Mouse (Mus musculus): Measurements from ENCODE around the gene Bag2.
"Not testable (repeated sequence)": the region's sequence is repeated elsewhere in the genome, so short reads cannot be mapped to it uniquely, and the experiment has no call there.

Bag2 gene

DNA sequence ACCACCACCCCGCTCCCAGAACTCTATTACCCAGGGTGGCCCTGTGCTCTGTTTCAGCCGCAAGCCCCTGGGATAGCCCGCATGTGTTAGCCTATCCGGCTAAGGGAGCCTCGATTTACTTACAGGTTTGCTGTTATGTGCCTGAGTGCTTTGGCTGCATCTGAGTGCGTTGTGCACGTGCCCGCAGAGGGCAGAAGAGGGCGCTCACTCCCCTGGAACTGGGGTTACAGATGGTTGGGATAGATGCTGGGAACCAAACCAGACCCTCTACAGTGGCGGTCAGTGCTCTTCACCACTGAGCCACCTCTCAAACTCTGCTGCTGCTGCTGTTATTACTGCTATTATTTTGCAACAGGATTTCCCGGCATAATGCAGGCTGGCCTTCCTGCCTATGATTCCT is 8.5 kb downstream of the Bag2 start:
- DNase-seq: no peak

DNA sequence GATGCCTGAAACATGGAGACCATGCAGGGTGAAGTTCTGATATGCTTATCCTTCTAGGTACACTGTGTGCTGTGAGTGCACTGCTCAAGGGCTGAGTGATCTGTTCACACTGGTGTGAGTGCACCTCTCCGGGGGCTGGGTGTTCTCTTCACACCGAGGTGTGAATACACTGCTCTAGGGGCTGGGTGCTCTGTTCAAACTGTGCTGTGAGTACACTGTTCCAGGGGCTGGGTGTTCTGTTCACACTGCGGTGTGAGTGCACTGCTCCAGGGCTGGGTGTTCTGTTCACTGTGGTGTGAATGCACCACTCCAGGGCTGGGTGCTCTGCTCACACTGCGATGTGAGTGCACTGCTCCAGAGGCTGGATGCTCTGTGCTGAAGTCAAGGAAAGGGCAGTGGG is 11.7 kb downstream of the Bag2 start:
- no peak for DNase-seq

DNA sequence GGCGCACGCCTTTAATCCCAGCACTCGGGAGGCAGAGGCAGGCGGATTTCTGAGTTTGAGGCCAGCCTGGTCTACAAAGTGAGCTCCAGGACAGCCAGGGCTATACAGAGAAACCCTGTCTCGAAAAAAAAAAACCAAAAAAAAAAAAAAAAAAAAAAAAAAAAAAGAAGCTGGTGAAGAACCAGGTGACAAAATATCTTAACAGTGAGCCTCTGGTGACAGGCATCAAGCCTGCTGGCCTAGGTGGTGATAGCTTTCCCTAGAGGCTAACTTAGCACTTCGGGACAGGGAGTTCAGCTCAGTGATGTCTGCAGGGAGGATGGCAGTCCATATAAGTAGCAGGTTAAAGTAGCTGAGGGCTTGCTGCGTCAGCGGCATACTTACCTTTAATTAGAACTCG is 12.8 kb downstream of the Bag2 start:
- not testable (repeated sequence) for DNase-seq

- DNase-seq: no peak
Observed at GRCm38 (mm10) chr1:33742903-33743302, 14.7 kb downstream of the Bag2 start.

DNA sequence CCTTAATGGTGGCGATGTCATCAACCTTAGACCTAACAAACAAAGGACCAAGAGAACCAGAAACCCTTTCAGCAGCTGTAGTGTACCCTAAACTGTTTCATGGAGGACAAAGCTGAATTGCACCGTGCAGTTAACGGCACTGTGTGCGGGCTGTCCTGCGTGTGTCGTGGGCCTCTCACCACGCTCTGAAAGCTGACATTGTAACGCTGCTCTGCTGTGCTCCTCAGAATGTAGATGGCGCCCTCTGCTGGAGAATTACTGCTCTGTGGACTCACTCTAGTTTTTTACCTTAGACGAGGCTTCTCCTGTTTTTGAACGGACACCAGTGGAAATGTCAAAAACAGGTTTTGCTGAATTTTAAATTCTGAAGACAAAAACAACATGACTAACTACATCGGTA is 18.3 kb downstream of the Bag2 start:
- peak in 1 of 2 experiments; percentile 27 for DNase-seq

GRCm38 (mm10) chr1:33738681-33739278 is 18.8 kb downstream of the Bag2 start:
- no peak for DNase-seq

DNA sequence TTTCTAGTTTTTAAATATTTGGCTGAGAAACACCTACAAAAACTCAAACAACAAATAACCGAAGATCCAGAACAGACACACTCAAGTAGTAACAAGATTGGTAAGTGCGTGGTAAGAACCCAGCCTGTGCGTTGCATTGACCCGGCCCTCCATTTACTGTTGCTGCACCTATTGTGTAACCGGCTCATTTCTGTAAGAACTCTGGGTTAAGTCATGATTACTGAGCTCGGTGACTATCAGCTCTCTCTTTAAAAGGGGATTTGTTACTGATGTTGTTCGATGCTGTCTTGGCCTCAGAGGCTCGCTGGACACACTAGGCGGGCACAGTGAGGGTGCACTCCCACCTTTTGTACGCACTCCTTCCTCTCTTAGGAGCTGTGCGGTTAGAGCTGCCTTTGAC is 19.3 kb downstream of the Bag2 start:
- DNase-seq: no peak

- no peak for DNase-seq
Observed at GRCm38 (mm10) chr1:33734001-33734685, 23.5 kb downstream of the Bag2 start.

DNA sequence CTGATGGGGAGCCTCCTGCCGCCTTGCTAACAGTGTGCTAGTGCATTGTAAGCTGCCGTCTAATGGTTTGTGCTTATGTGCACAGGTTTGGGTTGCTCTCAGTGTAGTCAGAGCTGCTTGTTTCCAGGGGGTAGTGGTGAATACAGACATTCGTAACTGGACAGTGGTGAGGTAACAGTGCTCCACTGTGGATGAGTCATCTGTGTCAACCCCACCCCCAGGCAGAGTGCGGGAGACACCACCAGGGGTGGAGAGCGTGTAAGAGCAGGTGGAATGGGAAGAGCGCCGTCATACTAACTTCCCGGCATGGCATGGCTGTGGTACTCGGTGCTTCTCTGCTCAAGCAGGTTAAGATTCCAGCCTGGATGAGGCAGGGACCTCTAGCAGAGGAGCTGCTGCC is 24.6 kb downstream of the Bag2 start:
- DNase-seq: no peak

DNA sequence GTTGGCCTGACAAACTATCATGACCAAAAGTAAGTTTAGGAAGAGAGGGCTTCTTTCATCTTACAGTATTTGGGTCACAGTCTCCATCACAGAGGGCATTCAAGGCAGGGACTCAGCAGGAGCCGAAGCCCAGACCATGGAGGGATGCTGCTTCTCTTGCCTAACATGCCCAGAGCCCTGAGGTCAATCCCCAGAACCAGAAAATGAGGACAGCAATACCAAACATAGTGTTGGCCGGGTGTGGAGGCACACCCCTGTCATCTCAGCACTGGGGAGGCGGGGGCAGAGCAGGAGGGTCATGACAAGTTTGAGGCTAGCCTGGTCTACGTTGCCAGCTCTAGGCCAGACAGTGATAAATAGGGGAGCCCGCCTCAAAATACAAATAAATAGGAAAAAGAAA is 32.5 kb downstream of the Bag2 start:
- DNase-seq: no peak

GRCm38 (mm10) chr1:33724516-33724915 is 33.1 kb downstream of the Bag2 start:
- DNase-seq: no peak

DNA sequence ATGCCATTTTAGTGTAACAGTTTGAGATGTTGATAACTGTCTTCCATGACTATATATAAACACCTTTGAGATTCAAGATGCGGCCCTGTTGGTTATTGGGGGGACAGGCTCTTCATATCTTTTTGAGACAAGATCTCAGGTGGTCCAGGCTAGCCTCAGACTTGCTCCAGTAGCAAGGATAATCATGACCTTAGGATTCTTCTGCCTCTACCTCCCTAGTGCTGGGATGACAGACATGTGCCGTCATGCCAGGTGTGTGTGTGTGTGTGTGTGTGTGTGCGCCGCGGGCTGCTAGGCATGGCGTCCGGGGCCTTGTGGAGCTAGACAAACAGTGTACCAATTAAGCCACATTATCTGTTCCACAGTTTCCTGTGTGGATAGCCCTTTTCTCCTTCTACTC is 36.6 kb downstream of the Bag2 start:
- no peak for DNase-seq

GRCm38 (mm10) chr1:33720231-33720630 is 37.4 kb downstream of the Bag2 start:
- DNase-seq: peak in 1 of 2 experiments; percentile 3

- DNase-seq: peak; percentile 54 to 59
Observed at GRCm38 (mm10) chr1:33719733-33720225, 37.8 kb downstream of the Bag2 start, which contains the start of gene Rab23. Gene Rab23, plus strand, starts transcription at chr1:33719887.

DNA sequence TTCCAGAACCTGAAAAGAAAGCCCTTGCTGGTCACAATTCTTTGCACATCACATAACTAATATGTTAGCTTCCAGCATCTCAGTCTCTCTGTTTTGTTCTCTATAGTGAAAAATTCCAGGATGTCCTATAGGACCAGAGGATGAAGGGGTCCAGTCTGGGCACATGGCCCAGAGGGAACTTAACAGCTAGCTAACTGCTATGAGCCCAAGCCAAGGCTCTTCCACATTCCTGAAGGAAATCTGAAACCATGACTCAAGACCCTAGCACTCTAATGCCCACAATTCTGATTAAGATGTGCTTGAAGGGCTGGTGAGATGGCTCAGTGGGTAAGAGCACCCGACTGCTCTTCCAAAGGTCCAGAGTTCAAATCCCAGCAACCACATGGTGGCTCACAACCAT is 40.0 kb downstream of the Bag2 start:
- no peak for DNase-seq

DNA sequence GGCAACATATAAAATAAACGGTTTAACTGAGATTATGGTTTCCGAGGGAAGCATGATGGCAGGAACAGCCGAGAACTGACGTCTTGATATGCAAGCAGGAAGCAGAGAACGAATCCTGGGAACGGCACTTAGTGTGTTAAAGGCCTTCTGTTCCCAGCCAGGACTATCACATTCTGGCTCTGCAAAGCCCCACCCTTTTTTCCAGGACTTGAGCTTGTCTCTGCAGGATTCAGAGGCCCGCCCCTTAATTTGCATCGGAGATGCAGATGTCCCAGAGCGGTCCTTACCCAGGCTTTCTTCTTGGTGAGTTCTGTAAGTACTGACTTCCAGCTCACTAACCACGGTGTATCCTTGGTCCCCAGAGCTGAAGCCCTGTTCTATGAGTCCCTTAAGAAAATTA is 42.8 kb downstream of the Bag2 start:
- no peak for DNase-seq

- no peak for DNase-seq
Observed at GRCm38 (mm10) chr1:33712026-33712425, 45.6 kb downstream of the Bag2 start.

GRCm38 (mm10) chr1:33709615-33710014 is 48.0 kb downstream of the Bag2 start:
- DNase-seq: no peak

DNA sequence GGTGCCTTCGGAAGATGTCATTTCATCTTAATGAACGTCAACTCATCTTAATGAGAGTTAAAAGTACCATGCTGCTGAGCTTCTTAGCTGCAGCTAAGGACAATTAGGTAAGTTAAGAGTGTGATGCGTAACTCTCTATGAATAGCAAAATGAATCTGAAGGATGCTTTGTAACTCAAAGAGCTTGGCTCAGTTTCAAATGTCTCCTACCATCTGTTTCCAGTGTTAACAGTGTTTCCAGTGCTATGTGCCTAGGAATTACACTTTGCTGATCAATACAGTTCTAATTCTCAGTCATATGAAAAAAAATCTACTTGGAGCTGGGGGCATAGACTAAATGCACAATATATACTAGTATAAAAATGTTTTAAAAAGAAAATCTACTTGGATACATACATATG is 56.4 kb downstream of the Bag2 start:
- no peak for DNase-seq

- DNase-seq: no peak
Observed at GRCm38 (mm10) chr1:33696016-33696415, 61.6 kb downstream of the Bag2 start.
